Mouse (Mus musculus): Measurements from ENCODE around the gene Phka2. TPM values are rescaled to one million over a fixed set of nuclear protein-coding genes. Genes with fewer than 3 reads are reported as not detected.

The Phka2 gene
- total RNA-seq (2021), result 10 to 100 TPM; 22.0 to 23.6 TPM
- long read RNA-seq, full-length matches to known transcripts, result 1 of 2 reads
- long read RNA-seq, partial matches to known transcripts, result 0 of 2 reads
- long read RNA-seq, other reads (novel, unspliced or antisense), result 1 of 2 reads

DNA sequence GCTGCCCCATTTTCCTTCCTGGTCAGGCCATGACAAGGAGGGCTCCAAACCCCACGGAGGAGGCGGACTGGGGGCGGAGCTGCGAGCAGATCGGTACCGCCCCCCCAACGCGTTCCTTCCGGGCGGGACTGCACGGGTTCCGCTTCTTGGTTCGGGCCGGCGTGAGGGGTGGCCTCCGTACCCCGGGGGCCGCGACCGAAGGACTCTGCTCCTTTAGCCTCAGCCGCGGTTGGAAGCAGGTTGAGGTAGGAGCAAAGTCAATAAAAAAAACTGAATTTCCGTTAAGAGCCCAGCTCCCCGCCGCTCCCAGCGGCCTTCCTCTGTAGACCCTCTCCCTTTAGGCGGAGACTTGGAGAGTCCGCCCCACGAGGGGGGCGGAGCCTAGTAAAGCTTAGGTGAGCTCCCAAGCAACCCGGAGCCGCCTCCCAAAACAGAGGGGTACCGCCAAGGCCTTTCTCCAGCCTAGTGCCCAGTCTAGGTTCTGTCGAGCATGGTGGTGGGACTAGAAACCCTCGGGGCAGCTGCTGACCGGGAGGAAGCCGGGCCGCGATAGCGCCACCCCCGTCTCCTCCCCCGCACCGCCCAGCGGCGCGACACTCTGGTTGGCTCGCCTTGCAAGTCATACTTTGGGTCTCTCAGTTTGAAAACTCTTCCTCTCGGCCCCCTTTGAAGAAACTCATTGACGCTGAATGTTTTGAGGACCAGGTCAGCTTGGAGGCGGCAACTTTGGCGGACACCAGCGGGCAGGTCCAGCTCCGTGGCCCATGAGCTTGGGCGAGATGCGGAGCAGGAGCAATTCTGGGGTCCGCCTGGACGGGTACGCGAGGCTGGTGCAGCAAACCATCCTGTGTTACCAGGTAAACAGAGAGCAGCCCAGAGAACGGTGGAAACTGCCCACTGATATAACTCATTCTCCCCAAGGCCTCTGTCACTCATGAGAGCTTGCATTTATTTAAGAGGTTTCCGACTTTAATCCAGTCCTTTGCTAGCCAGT lies at the start of gene Phka2:
Gene Phka2 (plus strand): TSS at position 119 of the 994 bp plus-strand sequence.
- peak; percentile 74 to 82 for DNase-seq (ENCODE audit: low spot score in 2 of 2)

- DNase-seq (ENCODE audit: low spot score in 2 of 2), result no peak
Observed at GRCm38 (mm10) chrX:160455686-160456085, 46.3 kb upstream of the Phka2 start.

GRCm38 (mm10) chrX:160471257-160471786 lies 30.6 kb upstream of the Phka2 start:
- DNase-seq (ENCODE audit: low spot score in 2 of 2), result no peak

DNA sequence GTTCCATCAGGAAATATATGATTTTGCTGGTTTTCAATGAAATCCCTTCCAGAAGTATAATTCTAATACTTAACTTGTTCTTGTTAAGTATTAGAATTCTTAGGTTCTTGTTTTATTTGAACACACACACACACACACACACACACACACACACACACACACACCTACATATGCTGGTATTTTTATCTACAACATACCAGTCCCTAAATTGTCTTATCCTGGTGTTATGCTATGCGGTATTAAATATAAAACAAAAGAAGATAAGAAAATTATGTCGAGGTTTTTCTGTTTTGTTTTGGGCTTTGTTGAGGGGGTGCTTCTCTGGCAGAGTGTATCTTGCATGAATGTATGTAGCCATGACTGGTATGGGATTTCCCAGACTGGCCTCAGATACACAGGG lies 12.2 kb upstream of the Phka2 start:
- DNase-seq (ENCODE audit: low spot score in 2 of 2), result no peak

GRCm38 (mm10) chrX:160494333-160494732 lies 7.6 kb upstream of the Phka2 start:
- no peak for DNase-seq (ENCODE audit: low spot score in 2 of 2)

DNA sequence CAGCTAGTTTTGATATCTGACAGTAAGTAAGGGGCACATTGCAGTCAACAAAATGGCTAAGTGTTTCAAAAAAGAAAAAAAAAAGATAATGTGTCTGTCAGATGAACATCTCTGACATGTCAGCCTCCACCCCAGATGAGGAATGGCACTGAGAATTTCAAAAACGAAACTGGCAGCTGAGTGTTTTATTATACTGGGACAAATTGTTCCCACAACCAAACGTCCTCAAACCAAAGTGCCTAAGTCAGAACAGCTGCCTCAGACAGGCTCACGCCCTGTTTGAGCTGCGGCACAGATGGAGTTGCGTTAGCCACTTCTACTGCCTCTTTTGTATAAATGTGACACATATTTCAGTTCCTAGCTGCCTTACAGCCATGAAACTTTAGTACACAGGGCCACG lies 7.0 kb upstream of the Phka2 start:
- DNase-seq (ENCODE audit: low spot score in 2 of 2), result no peak

DNA sequence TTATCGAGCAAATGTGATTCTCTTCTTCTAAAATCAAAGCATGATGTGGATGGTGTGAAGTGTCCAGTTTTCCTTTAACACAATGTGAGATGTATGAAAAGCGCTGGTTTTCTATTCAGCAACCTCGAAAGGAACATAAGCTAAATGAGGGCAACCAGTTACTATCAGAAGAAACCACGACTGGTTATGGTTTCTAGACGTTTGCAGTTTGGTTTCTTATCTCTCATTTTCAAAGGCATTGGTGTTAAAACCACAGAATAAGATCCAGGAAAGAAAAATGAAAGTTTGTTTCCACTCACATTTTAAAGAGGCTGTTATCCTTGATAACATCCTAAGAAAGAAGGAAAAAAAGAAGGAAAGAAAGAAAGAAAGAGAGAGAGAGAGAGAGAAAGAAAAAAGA lies 5.5 kb upstream of the Phka2 start:
- DNase-seq (ENCODE audit: low spot score in 2 of 2), result no peak

DNA sequence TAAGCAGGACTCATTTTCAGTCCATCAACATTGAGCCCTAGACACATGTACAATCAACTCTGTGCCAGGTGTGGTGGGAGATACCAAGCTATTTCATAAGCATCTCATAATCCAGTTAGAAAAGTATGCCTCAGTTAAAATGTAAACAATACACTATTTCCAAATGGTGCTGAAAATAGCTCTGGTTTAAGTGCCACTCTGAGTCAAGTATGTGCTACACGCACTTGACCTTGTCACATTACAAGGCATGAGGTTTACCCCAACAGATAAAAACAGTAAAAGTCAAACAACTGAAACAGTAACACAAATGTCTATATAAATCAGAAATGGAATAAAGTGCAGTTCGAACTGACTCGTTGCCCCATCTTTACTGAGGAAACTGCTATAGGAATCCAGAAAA lies 871 bp upstream of the Phka2 start:
- no peak for DNase-seq (ENCODE audit: low spot score in 2 of 2)

GRCm38 (mm10) chrX:160501687-160502047 lies 299 bp upstream of the Phka2 start:
- DNase-seq (ENCODE audit: low spot score in 2 of 2), result no peak

GRCm38 (mm10) chrX:160509046-160509445 lies 7.1 kb downstream of the Phka2 start:
- DNase-seq (ENCODE audit: low spot score in 2 of 2), result no peak

- DNase-seq (ENCODE audit: low spot score in 2 of 2), result no peak
Observed at GRCm38 (mm10) chrX:160510197-160510596, 8.2 kb downstream of the Phka2 start.

DNA sequence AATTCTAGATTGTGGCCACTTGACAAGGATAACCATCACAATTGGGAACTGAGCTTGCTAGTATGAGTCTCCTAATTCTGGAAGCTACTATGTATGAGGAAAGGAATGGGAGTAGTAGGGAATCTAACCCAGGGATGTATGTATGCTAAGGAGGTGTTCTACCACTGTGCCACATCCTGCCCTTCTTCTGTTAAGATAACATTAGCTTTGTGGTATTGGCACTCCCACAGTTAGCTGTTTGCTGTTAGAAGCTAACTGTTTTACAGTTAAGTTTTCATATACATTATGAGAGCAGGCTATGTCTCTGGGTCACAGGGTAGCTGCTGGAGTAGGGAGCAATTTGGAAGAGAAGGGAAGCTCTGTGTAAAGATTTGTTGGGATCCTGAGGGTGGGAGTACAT lies 14.1 kb downstream of the Phka2 start:
- DNase-seq (ENCODE audit: low spot score in 2 of 2), result no peak

DNA sequence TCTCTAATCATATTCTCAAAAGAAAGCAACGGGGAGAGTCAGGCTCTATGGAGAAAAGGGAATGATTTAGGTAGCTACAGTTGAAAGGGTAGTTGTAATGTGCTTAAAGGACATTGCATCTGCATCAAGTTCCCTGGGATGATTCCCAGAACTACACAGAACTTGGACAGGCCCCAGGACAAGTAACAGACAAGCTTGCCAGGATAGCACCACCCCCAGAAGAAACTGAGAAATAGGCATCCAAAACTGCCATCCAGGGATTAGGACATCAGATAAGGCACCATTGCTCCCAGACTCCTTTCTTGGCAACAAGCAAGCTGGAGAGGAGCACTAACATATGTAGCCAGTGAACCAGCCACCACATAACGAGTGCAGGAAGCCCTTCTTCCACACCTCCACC lies 40.8 kb downstream of the Phka2 start:
- no peak for DNase-seq (ENCODE audit: low spot score in 2 of 2)

DNA sequence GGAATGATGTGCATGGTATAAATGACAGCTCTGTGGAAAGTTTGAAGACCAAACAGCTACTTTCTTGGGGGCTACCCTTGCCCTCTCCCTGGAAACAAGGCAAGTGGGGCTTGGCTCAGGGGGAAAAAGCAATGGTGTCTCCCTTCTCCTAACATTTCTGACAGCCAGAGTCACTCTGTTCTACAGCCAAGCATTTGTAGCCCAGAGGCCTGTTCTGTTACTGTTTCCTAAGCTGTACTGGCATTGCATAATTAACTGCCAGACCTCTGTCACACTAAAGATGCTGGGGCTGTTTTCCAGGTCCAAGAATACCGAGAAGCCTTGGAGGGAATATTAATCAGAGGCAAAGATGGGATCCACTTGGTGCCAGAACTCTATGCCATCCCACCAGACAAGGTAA lies 46.9 kb downstream of the Phka2 start:
- DNase-seq (ENCODE audit: low spot score in 2 of 2), result no peak

- no peak for DNase-seq (ENCODE audit: low spot score in 2 of 2)
Observed at GRCm38 (mm10) chrX:160552066-160552465, 50.1 kb downstream of the Phka2 start.

DNA sequence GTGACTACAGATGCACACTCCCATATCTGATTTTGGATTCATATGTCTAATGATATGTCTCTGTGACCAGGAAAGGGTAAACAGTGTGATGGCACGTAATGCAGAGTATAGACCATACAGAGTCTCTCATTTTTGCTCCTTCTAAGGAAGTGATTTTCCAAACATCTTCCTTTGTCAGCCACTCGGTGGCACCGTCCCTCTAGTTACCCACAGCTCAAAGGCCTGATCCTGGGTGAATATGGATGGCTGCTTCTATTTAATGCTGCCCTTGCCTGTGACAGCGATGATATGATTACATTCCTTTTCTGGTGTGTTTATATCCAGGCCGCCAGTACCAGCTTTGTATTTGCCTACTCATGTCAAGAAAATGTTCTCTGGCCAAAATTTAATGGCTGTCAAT lies 81.6 kb downstream of the Phka2 start:
- no peak for DNase-seq (ENCODE audit: low spot score in 2 of 2)

- DNase-seq (ENCODE audit: low spot score in 2 of 2), result no peak
Observed at GRCm38 (mm10) chrX:160584148-160584838, 82.3 kb downstream of the Phka2 start.

- DNase-seq (ENCODE audit: low spot score in 2 of 2), result no peak
Observed at GRCm38 (mm10) chrX:160585110-160585509, 83.1 kb downstream of the Phka2 start.

GRCm38 (mm10) chrX:160588523-160588922 lies 86.6 kb downstream of the Phka2 start:
- DNase-seq (ENCODE audit: low spot score in 2 of 2), result no peak

- no peak for DNase-seq (ENCODE audit: low spot score in 2 of 2)
Observed at GRCm38 (mm10) chrX:160590147-160590546, 88.2 kb downstream of the Phka2 start.

DNA sequence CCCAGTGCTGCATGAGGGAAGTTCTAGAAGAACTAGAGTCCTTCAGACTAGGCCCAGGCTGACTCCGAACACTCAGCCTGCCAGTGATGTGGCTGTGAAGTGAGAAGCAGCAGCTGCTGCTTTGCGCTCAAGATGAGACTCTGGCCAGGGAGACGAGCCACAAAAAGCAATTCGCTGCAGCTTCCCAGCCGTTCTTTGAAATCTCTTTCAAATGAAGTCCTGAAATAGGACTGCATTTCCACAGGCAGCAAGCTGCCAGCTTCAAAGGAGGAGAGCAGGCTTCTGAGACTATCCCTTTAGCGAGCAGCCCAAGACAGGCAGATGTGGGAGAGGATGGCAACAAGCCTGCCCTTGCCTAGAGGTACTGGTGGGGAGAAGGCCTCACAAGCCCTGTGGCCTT lies 91.0 kb downstream of the Phka2 start:
- DNase-seq (ENCODE audit: low spot score in 2 of 2), result no peak

- no peak for DNase-seq (ENCODE audit: low spot score in 2 of 2)
Observed at GRCm38 (mm10) chrX:160598055-160598454, 96.1 kb downstream of the Phka2 start.
